Mouse (Mus musculus) hindbrain, embryonic 11.5 days (tissue): ENCODE results near the gene Rere. TPM values are rescaled to one million over a fixed set of nuclear protein-coding genes. Genes with fewer than 3 reads are reported as not detected.

ENCODE experiments used
- ATAC-seq: fragments of 200-750 bp; cut with Nextera tagmentation; 2 replicates; pipeline ENCODE4 v1.8.0; 2017; ENCODE audit warnings: mild to moderate bottlenecking, moderate TSS enrichment, moderate library complexity; ENCODE audit not compliant: low FRiP score
- DNase-seq: peaks from one replicate; pipeline ENCODE4 v3.0.0-alpha.2; 2015; ENCODE audit warnings: low spot score
- H3K27ac ChIP-seq: fragments of 300-500 bp; sonication (generic); 2 replicates; pipeline ENCODE4 v1.5.1; 2014; ENCODE audit warnings: mild to moderate bottlenecking, low read depth, low read length
- H3K27me3 ChIP-seq: fragments of 300-500 bp; sonication (generic); 2 replicates; pipeline ENCODE4 v1.6.1; 2014; ENCODE audit warnings: mild to moderate bottlenecking, low read length, moderate library complexity, mixed read lengths; ENCODE audit not compliant: control insufficient read depth, insufficient read depth
- H3K36me3 ChIP-seq: fragments of 300-500 bp; sonication (generic); 2 replicates; pipeline ENCODE4 v1.6.1; 2014; ENCODE audit warnings: mild to moderate bottlenecking, low read length, moderate library complexity, mixed read lengths; ENCODE audit not compliant: control insufficient read depth, insufficient read depth
- H3K4me1 ChIP-seq: fragments of 300-500 bp; sonication (generic); replicated peaks from 2 replicates; pipeline ENCODE4 v1.6.1; 2014; ENCODE audit warnings: low read length, mixed read lengths; ENCODE audit not compliant: control insufficient read depth, insufficient read depth
- H3K4me2 ChIP-seq: fragments of 300-500 bp; sonication (generic); replicated peaks from 2 replicates; pipeline ENCODE4 v1.6.1; 2014; ENCODE audit warnings: mild to moderate bottlenecking, low read depth, low read length
- H3K4me3 ChIP-seq: fragments of 300-500 bp; sonication (generic); 2 replicates; pipeline ENCODE4 v1.5.1; 2014; ENCODE audit warnings: low read depth, low read length
- H3K9ac ChIP-seq: fragments of 300-500 bp; sonication (generic); 2 replicates; pipeline ENCODE4 v1.6.1; 2014; ENCODE audit warnings: low read depth, low read length
- H3K9me3 ChIP-seq: fragments of 300-500 bp; sonication (generic); 2 replicates; pipeline ENCODE4 v1.6.1; 2016; ENCODE audit warnings: low read length; ENCODE audit not compliant: control insufficient read depth
- WGBS: fragments of 180-500 bp; shearing (Covaris S2); extraction: QIAGEN DNeasy Blood & Tissue Kit; methylation state at CpG from one replicate; pipeline ENCODE4 v1.1.7; 2014; 5-methylcytosine and 5-hydroxymethylcytosine counted together
- polyA plus RNA-seq: library from polyadenylated mRNA; unstranded; fragments of >200 nt; fragmentation: Nextera tagmentation; extraction: Ambion mirVana; gene quantifications from 2 replicates; pipeline ENCODE4 v1.2.1, GENCODE M21; 2014

Rere gene
- polyA plus RNA-seq, 1 experiment from 2014 or later: 50.0 TPM

GRCm38 (mm10) chr4:150260111-150260510, 21.3 kb upstream of the Rere start:
- H3K27me3 ChIP-seq: no peaks in the 10 kb centered on the region
- DNase-seq: no peak
- H3K27ac ChIP-seq: no peak overlapping the region
- ATAC-seq: no peak
- H3K9me3 ChIP-seq: no peaks in the 10 kb centered on the region
- 0 out of 2 replicates have a peak, but pooled peaks cover 3% of the 10 kb centered on the region for H3K4me1 ChIP-seq
- H3K4me2 ChIP-seq: no peak overlapping the region
- H3K36me3 ChIP-seq: no peaks in the 10 kb centered on the region
- H3K9ac ChIP-seq: no peak overlapping the region
- no peak overlapping the region for H3K4me3 ChIP-seq
- WGBS: 44% methylated on average over 7 of the region's 7 CpGs

GRCm38 (mm10) chr4:150260745-150261144, 20.7 kb upstream of the Rere start:
- Histone ChIP-seq H3K27ac (no peak overlapping the region), H3K9me3 (no peaks in the 10 kb centered on the region), H3K27me3 (no peaks in the 10 kb centered on the region), H3K36me3 (no peaks in the 10 kb centered on the region), H3K4me3 (no peak overlapping the region), H3K4me1 (0 out of 2 replicates have a peak, but pooled peaks cover 3% of the 10 kb centered on the region), H3K9ac (no peak overlapping the region), H3K4me2 (no peak overlapping the region)
- ATAC-seq (0 out of 2 replicates have a peak, but pooled peaks have one; percentile 14), DNase-seq (peak; percentile 46)
- 35% methylated on average over 6 of the region's 6 CpGs for WGBS

- Histone ChIP-seq H3K9me3 (no peaks in the 10 kb centered on the region), H3K4me1 (0 out of 2 replicates have a peak, but pooled peaks cover 3% of the 10 kb centered on the region), H3K36me3 (no peaks in the 10 kb centered on the region), H3K27ac (no peak overlapping the region), H3K4me2 (no peak overlapping the region), H3K27me3 (no peaks in the 10 kb centered on the region), H3K4me3 (no peak overlapping the region), H3K9ac (no peak overlapping the region)
- WGBS: 90% methylated on average over 8 of the region's 8 CpGs
- DNase-seq: no peak
- ATAC-seq: no peak
Observed at GRCm38 (mm10) chr4:150262301-150262700, 19.1 kb upstream of the Rere start.

- H3K36me3 ChIP-seq: no peaks in the 10 kb centered on the region
- no peak overlapping the region for H3K9ac ChIP-seq
- peak; percentile 65 for DNase-seq
- no peak overlapping the region for H3K4me2 ChIP-seq
- no peaks in the 10 kb centered on the region for H3K27me3 ChIP-seq
- no peak overlapping the region for H3K4me3 ChIP-seq
- WGBS: 50% methylated on average over 7 of the region's 7 CpGs
- no peaks in the 10 kb centered on the region for H3K4me1 ChIP-seq
- ATAC-seq: no peak
- no peak overlapping the region for H3K27ac ChIP-seq
- no peaks in the 10 kb centered on the region for H3K9me3 ChIP-seq
Observed at GRCm38 (mm10) chr4:150264903-150265302, 16.5 kb upstream of the Rere start.

- no peak overlapping the region for H3K4me2 ChIP-seq
- ATAC-seq (no peak), DNase-seq (no peak)
- H3K27me3 ChIP-seq: no peaks in the 10 kb centered on the region
- no peaks in the 10 kb centered on the region for H3K36me3 ChIP-seq
- no peak overlapping the region for H3K27ac ChIP-seq
- H3K4me3 ChIP-seq: no peak overlapping the region
- no peaks in the 10 kb centered on the region for H3K9me3 ChIP-seq
- H3K9ac ChIP-seq: no peak overlapping the region
- 72% methylated on average over 5 of the region's 5 CpGs for WGBS
- no peaks in the 10 kb centered on the region for H3K4me1 ChIP-seq
Observed at GRCm38 (mm10) chr4:150265471-150265870, 16.0 kb upstream of the Rere start.

GRCm38 (mm10) chr4:150266655-150267223, 14.7 kb upstream of the Rere start:
- ATAC-seq: no peak
- 76% methylated on average over 21 of the region's 21 CpGs for WGBS
- Histone ChIP-seq H3K27ac (no peak overlapping the region), H3K4me3 (no peak overlapping the region), H3K36me3 (no peaks in the 10 kb centered on the region), H3K4me2 (no peak overlapping the region), H3K9me3 (no peaks in the 10 kb centered on the region), H3K4me1 (no peaks in the 10 kb centered on the region), H3K9ac (no peak overlapping the region), H3K27me3 (no peaks in the 10 kb centered on the region)
- no peak for DNase-seq

GRCm38 (mm10) chr4:150268674-150269653, 12.5 kb upstream of the Rere start:
- WGBS: 88% methylated on average over 33 of the region's 33 CpGs

GRCm38 (mm10) chr4:150269679-150270078, 11.8 kb upstream of the Rere start:
- 57% methylated on average over 6 of the region's 7 CpGs for WGBS
- H3K4me1 ChIP-seq: peaks cover 9% of the 10 kb centered on the region
- H3K4me3 ChIP-seq: no peak overlapping the region
- H3K4me2 ChIP-seq: no peak overlapping the region
- ATAC-seq: no peak
- DNase-seq: peak; percentile 12
- H3K36me3 ChIP-seq: no peaks in the 10 kb centered on the region
- H3K9ac ChIP-seq: no peak overlapping the region
- no peak overlapping the region for H3K27ac ChIP-seq
- H3K27me3 ChIP-seq: no peaks in the 10 kb centered on the region
- no peaks in the 10 kb centered on the region for H3K9me3 ChIP-seq

More at GRCm38 (mm10) chr4:150268674-150269653, 12.5 kb upstream of the Rere start:
- ATAC-seq (no peak), DNase-seq (no peak)
- Histone ChIP-seq H3K4me3 (no peak overlapping the region), H3K9ac (no peak overlapping the region), H3K4me1 (peaks cover 9% of the 10 kb centered on the region), H3K4me2 (no peak overlapping the region), H3K9me3 (no peaks in the 10 kb centered on the region), H3K27me3 (no peaks in the 10 kb centered on the region), H3K36me3 (no peaks in the 10 kb centered on the region), H3K27ac (no peak overlapping the region)
